Mouse (Mus musculus): ENCODE measurements around the gene Cnpy1. TPM values are rescaled to one million over a fixed set of nuclear protein-coding genes. Genes with fewer than 3 reads are reported as not detected.

Gene Cnpy1
- polyA plus RNA-seq, 1 experiment = not detected

DNA sequence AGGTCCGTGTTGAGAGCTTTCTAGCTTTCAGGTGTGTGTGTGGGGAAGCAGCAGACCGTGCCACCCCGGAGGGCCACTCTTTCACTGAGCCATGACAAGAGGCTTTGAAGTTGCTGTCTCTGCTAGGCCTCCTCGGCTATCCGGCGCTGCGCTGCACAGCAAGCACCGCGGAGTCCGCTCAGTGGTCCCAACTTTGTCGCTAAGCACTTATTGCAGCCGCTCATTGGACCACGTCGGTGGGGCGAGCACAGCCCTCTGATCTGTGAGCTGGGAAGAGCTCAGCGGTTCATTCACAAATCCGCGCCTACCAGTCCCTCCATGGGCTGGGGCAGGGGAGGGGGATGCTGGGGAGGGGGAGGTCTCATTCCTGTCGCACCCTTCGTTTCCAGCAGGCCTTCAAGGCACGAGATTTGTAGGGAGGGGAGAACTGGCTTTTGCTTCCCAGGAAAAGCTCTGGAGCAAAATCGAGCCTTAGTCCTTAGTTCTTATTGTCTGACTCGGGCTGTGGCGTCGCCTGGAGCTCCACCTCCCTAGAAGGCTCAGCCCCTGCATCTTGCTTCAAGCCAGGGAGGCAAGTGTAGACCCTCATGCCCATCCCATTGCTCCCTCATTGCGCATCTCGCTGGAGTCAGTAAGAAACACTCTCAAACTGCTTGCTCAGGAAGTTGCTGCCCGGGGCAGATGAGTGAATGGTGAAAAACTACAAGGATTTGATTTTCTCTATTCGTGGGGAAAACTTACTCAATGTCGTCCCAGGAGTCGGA is 87.1 kb downstream of the Cnpy1 start:
- WGBS = 8% methylated on average over 31 of the region's 31 CpGs
- Histone ChIP-seq H3K27me3 (ENCODE audit: control insufficient read depth, insufficient read depth, low read length) (peaks cover 5% of the 10 kb centered on the region; the same call in 1 of the 2 replicates), H3K4me1 (replicated peaks; ENCODE audit: control insufficient read depth, insufficient read depth, low read length) (no peaks in the 10 kb centered on the region), H3K4me3 (ENCODE audit: control insufficient read depth, insufficient read depth, low read length) (no peak overlapping the region), H3K36me3 (ENCODE audit: control insufficient read depth, insufficient read depth, low read length) (no peaks in the 10 kb centered on the region), H3K27ac (ENCODE audit: control insufficient read depth, insufficient read depth, low read length) (no peak overlapping the region)
- DNase-seq = no peak
- TF ChIP-seq CTCF (IDR thresholded peaks at IDR 0.05; ENCODE audit: borderline replicate concordance, control insufficient read depth, extremely low read depth, insufficient read depth, low read length, poor library complexity) (no peak), POLR2A (IDR thresholded peaks at IDR 0.05; ENCODE audit: control insufficient read depth, extremely low read depth, insufficient read depth, low read length, poor library complexity) (no peak)

DNA sequence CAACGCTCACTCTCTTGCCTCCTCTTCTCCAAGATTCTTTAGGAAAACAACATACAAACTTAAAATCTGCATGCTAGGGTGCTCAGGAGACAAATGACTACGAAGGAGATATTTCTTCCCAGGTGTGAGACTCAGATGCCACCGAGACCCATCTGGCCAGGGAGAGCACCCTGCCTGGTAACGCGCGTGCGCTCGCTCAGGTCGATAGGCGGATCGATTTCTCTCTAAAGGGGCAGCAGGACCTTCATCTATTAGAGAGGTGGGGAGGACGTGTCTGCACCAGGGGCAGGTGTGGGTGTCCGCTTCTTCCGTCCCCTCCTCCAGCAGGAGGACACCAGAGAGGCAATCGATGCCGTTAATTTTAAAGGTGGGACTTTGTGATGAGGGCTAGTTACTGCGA is 87.8 kb downstream of the Cnpy1 start:
- no peaks in the 10 kb centered on the region for H3K4me1 ChIP-seq (replicated peaks; ENCODE audit: control insufficient read depth, insufficient read depth, low read length)
- TF ChIP-seq CTCF (IDR thresholded peaks at IDR 0.05; ENCODE audit: borderline replicate concordance, control insufficient read depth, extremely low read depth, insufficient read depth, low read length, poor library complexity) = no peak
- no peak for TF ChIP-seq POLR2A (IDR thresholded peaks at IDR 0.05; ENCODE audit: control insufficient read depth, extremely low read depth, insufficient read depth, low read length, poor library complexity)
- 15% methylated on average over 17 of the region's 17 CpGs for whole genome bisulfite sequencing
- no peak overlapping the region for H3K27ac ChIP-seq (ENCODE audit: control insufficient read depth, insufficient read depth, low read length)
- no peak for DNase-seq
- peaks cover 5% of the 10 kb centered on the region; the same call in 1 of the 2 replicates for H3K27me3 ChIP-seq (ENCODE audit: control insufficient read depth, insufficient read depth, low read length)
- H3K4me3 ChIP-seq (ENCODE audit: control insufficient read depth, insufficient read depth, low read length) = no peak overlapping the region
- no peaks in the 10 kb centered on the region for H3K36me3 ChIP-seq (ENCODE audit: control insufficient read depth, insufficient read depth, low read length)

DNA sequence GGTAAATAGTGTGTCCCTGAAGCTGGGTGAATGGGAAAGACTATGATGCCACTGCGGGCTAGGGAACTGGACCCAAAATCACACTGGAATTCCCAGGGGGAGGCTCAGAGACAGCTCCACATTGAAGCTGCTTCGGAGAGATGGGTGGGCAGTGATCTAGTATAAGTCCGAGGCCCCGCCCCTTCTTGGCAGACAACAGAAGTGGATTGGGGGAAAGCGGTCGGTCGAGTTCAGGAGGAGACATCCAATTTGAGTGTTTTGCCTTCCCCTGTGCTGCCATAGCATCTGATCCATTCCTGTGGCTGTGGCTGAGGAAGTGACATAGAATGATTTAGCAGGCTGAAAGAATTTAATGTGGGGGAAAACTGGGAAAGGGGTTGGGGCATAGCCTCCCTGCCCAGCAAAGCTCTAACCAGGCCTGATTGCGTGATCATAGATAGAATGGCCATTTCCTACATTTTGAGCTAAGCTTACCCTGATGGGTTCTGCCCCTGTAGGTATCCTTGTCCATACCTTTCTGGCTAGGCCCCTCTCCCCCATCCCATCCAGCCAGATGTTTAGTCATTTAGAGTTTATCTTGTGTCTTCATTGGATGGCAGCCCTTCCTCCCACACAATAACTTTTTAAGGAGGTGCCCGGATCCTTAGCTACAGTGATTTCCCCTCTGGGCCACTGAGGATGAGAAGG is 88.4 kb downstream of the Cnpy1 start:
- no peaks in the 10 kb centered on the region for H3K4me1 ChIP-seq (replicated peaks; ENCODE audit: control insufficient read depth, insufficient read depth, low read length)

More for the DNA sequence above, 88.4 kb downstream of the Cnpy1 start:
- no peak for DNase-seq
- 17% methylated on average over 9 of the region's 9 CpGs for WGBS
- peaks cover 5% of the 10 kb centered on the region; the same call in 1 of the 2 replicates for H3K27me3 ChIP-seq (ENCODE audit: control insufficient read depth, insufficient read depth, low read length)
- TF ChIP-seq POLR2A (IDR thresholded peaks at IDR 0.05; ENCODE audit: control insufficient read depth, extremely low read depth, insufficient read depth, low read length, poor library complexity) = no peak
- H3K27ac ChIP-seq (ENCODE audit: control insufficient read depth, insufficient read depth, low read length) = no peak overlapping the region
- H3K36me3 ChIP-seq (ENCODE audit: control insufficient read depth, insufficient read depth, low read length) = no peaks in the 10 kb centered on the region
- H3K4me3 ChIP-seq (ENCODE audit: control insufficient read depth, insufficient read depth, low read length) = no peak overlapping the region

Other genes with a start within 250 kb of the Cnpy1 start
- 39.6 and 51.7 TPM in 2 replicates for gene Insig1, start 174.4 kb downstream of the Cnpy1 start, polyA plus RNA-seq (2012; rRNA removed)
- 0.04 and 0.10 TPM in 2 replicates for gene En2, start 80.1 kb downstream of the Cnpy1 start, polyA plus RNA-seq (2012; rRNA removed)
- 80.9 and 89.7 TPM in 2 replicates for gene Rbm33, start 71.3 kb upstream of the Cnpy1 start, polyA plus RNA-seq (2012; rRNA removed)
- gene Shh, start 221.4 kb upstream of the Cnpy1 start, polyA plus RNA-seq (2012; rRNA removed) = 0.05 TPM in 1 of 2 replicates, not detected in the other

Measured in thymus, adult 2 months (tissue).